Mouse (Mus musculus) adrenal gland, adult (tissue): ENCODE data around the gene Gm20388.
A peak's percentile ranks its signal among the peaks of the same experiment; 100 is the strongest.

ENCODE experiments used
- DNase-seq, 2 experiments: peaks; one replicate each; pipeline ENCODE4 v3.0.0; 2022 to 2023; ENCODE audit warnings: low spot score in 1 of 2; ENCODE audit not compliant: inconsistent age in 2 of 2

Gene Gm20388

GRCm38 (mm10) chr8:122926782-122927181, 3016.1 kb downstream of the Gm20388 start:
- no peak for DNase-seq

DNA sequence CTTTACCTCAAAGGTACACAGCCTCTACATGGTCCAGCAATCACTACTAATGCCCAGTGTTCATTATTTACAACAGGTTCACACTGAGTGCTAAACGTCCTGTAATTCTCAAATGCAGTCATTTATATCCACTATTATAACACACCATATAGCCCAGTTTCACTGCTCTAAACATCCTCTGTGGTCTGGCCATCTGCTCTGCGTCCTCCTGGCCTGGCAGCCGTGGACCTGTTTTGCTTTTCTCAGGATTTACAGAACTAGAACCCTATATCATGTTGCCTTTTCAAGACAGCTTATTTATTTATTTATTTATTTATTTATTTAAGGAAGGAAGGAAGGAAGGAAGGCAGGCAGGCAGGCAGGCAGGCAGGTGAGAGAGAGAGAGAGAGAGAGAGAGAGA, 3017.2 kb downstream of the Gm20388 start:
- DNase-seq, result no peak

DNA sequence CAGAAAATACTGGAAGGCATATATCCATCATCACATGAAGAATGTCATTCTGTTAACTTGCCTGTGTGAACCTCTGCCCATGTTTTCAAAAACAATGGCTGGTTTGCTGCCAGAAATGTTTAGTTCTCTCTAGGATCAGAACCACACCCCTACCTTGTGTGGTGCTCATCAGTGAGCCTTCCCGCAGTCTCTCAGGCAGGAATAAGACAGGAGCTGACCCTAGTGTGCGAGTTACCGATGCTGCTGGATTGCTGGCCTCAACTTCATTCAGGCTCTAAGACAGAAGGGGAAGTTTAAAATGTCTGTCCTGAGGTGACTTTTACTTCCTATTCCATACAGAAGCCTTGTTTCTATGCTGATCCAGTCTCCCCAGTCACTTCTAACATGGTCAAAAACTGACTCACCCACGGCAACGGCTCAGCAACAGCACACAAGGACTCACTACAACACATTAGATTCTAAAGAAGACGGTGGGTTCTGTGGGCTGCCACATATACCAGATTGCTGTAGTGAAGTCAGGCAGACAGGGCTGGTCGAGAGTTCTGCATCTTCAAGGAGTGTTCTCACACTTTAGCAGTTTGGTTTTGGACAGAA, 3018.1 kb downstream of the Gm20388 start:
- peak in 1 of 2 experiments; percentile 52 for DNase-seq

- DNase-seq, result no peak
Measured at GRCm38 (mm10) chr8:122931834-122932560, 3021.4 kb downstream of the Gm20388 start.

GRCm38 (mm10) chr8:122932561-122932959, 3021.9 kb downstream of the Gm20388 start:
- no peak for DNase-seq

- no peak for DNase-seq
Measured at GRCm38 (mm10) chr8:122933973-122934372, 3023.3 kb downstream of the Gm20388 start.

DNA sequence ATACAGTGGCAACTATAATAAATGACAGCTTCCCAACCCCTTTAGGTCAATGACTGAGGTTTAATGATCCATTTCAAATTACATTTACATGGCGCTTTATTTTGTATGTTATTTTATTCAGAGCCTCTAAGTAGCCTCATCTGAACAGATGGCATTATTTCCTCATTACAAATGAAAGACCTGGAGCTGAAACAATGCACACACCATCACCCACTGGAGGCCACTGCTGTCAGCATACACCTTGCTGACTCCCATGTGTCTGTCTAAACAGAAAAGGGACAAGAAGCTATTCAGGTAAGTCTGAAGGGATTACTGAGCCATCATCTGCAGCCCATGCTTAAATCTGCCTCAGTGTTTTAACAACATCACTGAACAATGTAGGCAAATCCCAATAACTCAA, 3024.5 kb downstream of the Gm20388 start:
- no peak for DNase-seq

DNA sequence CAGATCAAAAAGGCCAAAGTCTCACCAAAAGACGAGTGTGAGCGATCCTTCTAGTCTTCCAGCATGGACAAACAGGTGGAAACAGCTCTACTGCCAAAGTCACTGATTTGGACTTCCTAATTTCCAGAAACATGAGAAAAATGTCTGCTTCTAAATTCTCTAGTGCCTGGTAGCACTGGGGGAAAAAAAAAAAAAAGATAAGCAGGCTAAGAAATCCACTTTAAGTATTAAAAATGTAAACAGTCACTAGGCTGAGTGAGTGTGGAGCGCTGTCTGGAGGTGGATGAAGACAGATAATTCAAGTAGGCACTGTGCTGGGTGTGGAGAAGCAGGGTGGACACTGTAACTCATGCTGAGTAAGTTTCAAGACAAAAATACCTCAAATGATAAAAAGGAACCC, 3025.3 kb downstream of the Gm20388 start:
- no peak for DNase-seq

DNA sequence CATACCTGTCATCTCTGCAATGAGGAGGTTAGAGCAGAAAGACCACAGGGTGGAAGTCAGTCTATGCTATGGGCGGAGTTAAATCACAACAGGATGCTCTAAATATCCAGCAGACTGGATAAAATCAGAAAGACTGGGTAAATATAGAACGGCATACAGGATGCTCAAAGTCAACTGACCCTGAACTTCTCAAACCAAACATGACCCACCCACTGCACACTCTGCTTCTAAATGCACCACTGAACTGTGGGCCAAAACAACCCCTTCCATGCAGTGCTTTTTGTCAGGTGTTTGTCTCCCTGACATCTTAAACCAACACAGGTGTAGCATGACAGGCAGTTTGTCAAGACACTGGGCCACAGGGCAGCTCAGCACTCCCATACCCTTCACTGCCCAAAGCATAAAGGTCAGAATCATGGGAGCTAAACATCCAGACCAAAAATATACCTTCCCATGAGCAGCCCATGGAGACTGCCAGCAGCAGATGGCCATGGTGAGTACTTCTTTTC, 3027.0 kb downstream of the Gm20388 start:
- no peak for DNase-seq

DNA sequence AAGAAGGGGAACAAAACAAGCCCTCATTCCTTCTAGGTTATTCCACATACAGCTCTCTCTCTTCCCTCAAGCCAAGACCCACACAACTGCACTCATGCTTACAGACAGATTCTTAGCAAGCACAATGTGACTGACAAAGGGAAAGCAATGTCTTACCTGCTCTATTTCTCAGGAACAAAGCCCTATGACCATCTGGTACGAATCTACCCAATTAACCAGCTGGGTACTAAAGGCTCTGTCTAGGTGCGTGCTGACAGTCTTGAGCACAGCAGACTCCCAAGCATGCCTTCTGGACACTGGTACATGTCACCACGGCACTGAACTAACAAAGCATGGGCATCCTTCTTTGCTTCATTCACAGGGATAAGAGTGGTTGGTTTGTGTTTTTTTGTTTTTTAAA, 3027.5 kb downstream of the Gm20388 start:
- DNase-seq, result no peak

GRCm38 (mm10) chr8:122938591-122938990, 3027.9 kb downstream of the Gm20388 start:
- peak in 1 of 2 experiments; percentile 33 for DNase-seq

DNA sequence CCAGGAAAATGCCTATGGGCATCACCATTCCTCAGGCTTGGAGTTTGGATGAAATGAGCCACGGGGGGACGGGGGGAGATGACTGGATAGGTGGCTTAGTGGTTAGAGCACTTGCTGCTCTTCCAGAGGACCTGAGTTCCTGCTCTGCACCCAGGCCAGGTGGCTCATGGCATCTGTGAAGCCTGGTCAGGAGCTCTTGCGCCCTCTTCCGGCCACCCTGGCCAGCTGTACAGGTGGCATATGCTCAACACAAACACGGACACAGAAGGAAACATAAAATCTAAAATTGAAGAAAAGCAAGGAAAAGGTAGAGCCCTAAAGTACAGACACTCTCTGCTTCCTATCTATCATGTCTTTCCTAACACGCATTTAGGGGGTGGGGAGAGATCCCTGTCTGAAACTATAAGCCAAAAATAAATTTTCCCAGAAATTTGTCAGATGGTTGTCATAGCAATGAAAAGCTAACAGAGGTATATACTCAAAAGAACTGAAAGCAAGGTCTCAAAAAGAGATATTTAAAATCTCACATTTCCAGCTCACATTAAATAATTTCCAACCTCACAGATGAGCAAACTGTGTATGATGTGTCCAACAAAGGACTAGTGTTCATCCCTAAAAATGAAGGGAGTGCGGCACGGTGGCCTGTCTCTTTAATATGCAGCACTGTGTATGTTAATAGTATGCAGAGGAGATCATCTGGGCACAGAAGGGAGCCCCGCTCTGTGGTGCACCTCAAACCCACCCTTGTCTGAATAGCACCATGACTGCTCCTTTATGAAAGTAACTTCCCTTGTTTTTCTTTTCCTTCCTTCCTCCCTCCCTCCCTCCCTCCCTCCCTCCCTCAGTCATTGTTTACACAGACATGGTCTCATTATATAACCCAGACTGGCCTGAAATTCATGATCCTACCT, 3032.4 kb downstream of the Gm20388 start:
- no peak for DNase-seq

DNA sequence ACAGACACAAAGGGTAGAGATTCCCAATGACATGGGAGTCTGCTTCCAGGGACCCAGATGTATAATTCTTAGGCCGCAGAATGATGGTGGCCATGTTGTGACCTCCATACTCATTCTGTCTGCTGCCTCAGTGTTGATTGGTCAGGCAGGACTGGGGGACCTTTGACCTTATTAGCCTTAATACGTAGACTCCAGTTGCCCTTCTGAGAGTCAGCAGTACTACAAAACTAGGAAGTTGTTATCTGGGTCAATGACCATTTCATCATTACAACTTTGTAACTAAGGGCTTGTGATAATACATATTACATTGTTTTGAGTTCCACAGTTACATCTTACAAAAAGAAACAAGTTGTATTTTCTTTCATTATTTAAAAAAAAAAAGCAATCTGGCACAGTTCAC, 3035.1 kb downstream of the Gm20388 start:
- no peak for DNase-seq

DNA sequence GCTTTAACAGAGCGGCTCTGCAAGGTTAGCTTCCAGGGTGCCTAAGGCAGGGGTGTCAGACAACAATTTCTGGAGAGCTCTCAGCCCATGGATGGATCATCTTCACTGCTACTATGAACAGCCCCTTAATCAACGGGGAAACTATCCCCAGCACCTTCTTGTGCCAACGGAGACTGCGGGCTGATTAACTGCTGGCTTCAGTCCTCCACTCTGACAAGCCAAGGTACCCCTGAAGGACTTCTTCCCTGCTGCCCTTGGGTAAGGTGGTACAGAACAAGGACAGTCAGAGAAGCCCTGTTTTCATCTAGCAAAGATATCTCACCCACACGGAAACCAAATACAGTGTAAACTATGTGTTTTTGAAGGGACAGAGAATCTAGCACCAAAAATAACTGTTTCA, 3039.1 kb downstream of the Gm20388 start:
- DNase-seq, result peak; percentile 51 to 88

DNA sequence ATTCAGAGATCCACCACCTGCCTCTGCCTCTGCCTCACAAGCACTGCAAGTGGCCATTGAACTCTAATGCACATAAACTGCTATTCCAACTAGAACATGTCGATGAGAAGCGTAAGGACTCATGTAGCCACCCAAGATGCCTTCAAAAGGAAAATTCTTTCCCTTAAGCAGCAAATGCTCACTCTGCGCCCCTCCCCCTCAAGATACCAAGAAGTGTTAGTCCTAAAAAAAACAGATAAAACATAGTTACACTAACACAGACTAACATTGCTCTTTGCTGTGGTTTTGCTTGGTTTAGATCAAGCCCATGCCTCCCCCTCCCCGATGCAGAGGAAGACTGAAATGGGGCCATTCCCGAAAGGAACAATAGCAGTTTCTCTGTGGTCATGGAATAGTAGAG, 3040.8 kb downstream of the Gm20388 start:
- no peak for DNase-seq

DNA sequence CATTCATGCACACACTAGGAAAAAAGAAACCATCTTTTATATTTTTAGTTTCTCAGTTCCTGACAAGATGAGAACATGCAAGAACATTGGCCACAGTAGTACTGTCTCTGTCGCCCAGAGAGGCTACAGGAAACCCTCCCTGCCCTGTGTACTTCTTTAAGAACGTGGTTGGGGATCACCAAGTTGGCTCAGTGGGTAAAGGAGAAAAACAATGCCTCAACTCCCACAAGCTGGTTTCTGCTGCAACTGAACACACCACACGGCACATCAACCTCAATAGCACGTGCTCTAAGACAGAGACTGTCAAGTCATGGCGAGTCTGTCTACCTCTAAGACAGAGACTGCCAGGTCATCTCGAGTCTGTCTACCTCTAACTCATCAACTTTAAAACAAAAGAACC, 3042.4 kb downstream of the Gm20388 start:
- no peak for DNase-seq

DNA sequence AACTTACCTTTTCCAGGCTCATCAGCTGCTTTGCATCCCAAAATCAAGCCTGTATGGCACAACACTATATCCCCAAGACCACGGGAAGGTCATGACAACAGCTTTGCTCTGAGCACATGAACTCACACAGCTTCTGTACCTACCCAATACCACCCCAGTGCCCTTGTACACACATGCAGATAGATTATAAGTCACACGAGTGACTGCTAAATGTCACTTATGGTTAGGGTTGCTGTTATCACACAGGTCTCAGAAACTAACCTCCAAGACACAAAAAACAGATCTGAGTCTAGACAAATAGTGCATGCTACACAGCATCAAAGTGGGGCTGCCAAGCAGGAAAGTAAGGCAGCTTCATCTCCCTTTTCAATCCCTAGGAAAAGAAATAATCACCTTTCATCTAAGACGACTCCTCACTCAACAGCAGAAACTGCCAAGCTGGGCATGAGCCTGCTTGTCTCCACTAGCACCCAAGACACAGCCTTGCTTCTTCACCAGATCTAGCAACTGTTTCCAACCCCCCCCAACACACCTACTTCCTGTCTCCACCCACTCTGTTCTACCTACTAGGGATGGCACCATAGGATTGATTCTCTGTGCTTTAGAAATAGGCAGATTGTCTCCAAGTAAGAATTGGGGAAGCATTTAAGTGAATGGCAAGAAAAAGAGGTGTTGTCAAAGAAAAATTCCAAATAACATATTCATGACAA, 3043.6 kb downstream of the Gm20388 start:
- no peak for DNase-seq

GRCm38 (mm10) chr8:122955195-122955594, 3044.6 kb downstream of the Gm20388 start:
- DNase-seq, result no peak

GRCm38 (mm10) chr8:122955997-122956396, 3045.4 kb downstream of the Gm20388 start:
- DNase-seq, result no peak

DNA sequence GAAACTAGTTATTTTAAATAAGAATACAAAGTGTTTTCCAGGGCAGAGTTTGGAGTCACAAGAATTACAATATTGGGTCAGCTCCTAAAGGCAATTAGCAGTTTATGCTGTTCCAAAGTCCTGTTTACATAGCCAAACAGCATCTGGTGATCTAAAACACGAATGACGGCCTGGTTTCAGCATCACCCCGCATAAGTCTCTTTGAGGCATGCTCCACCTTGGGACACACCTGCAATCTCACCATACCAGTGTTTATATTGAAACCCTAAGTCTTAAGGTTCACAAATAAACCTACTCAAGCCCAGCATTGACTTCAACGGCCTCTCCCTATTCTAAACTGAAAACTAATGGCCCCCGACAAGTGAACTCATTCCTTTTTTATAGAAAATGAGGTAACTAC, 3049.7 kb downstream of the Gm20388 start:
- no peak for DNase-seq

DNA sequence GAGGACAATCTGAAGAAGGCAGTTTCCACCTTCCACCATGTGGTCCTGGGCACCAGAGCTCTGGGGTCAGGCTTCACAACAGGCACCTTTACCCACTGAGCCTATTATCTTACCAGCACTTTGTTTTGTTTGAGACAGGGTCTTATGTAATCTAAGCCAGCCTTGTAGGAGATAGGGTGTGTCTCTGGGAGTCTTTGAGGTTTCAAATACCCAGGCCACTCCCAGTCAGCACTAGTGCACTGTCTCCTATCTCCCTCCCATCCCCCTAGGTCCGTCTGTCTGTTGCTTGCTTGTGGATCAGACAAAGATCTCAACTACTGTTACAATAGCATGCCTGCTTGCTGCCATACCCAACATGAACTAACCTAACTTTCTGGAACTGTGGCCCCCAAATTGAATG, 3050.3 kb downstream of the Gm20388 start:
- DNase-seq, result no peak
